Mouse (Mus musculus): ENCODE measurements at regions not wholly inside any gene's neighbourhood (a gene's known extent, or its start where the extent isn't known, plus 50 kb on each side); places are given as distances from the start of the nearest gene placed in this dataset.

DNA sequence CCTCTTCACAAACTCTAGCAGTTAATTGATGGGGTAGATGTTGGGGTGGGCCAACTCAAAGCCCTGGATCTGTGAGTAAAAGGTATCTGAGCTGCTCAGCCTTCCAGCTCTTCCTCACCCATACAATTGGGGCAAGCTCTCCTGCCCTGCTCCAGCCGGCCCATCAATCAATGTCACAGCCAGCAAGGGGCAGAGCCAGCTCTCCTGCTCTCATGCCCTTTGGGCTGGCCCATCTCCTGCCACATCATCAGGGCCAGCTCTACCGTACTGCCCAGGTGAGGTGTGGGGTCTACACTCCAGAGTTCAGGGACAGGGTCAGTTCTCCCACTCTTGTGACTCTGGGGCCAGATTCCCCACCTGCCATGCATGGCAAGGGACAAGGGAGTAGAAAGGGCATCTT lies 107.3 kb upstream of the 4930583I09Rik start:
- no peak overlapping the region for H3K27ac ChIP-seq (replicated peaks; ENCODE audit: low read depth, low read length)
- no peak for DNase-seq (ENCODE audit: low spot score)
- ATAC-seq (ENCODE audit: low FRiP score, low read depth), result no peak

DNA sequence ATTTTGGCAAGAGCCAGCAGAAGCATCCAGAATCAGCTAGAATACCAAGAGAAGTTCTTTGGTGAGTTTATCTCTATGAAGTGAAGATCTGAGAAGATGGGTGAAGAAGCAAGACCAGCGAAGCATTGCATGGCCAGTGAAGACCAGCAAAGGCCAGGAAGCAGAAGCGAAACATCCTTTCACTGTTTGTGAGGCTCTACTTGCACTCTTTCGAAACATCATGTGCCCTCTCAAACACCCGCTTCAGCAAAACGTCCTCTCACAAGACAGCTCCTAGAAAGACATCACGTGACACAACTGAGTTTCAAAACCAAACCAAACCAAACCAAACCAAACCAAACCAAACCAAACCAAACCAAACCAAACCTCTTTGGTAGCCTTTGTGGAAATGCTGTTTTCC lies 105.7 kb upstream of the 4930583I09Rik start:
- no peaks in the 10 kb centered on the region for H3K9me3 ChIP-seq (ENCODE audit: control insufficient read depth, low read length)
- no peaks in the 10 kb centered on the region for H3K27me3 ChIP-seq (ENCODE audit: control insufficient read depth, insufficient read depth, low read length)
- no peak overlapping the region for H3K4me3 ChIP-seq (replicated peaks; ENCODE audit: low read length)
- ATAC-seq (ENCODE audit: low FRiP score, low read depth), result no peak
- no peak for TF ChIP-seq POLR2A (IDR thresholded peaks at IDR 0.05; ENCODE audit: borderline replicate concordance, extremely low read depth, insufficient read depth, insufficient read length)
- WGBS, result 96% methylated on average over 6 of the region's 6 CpGs
- no peaks in the 10 kb centered on the region for H3K4me1 ChIP-seq (ENCODE audit: control insufficient read depth, insufficient read depth, low read length)
- H3K4me2 ChIP-seq (replicated peaks; ENCODE audit: low read depth, low read length, severe bottlenecking), result no peak overlapping the region
- no peak overlapping the region for H3K9ac ChIP-seq (ENCODE audit: low read depth, low read length, severe bottlenecking)
- no peaks in the 10 kb centered on the region for H3K36me3 ChIP-seq (ENCODE audit: control insufficient read depth, insufficient read depth, low read length)
- no peak overlapping the region for H3K27ac ChIP-seq (replicated peaks; ENCODE audit: low read depth, low read length)
- DNase-seq (ENCODE audit: low spot score), result no peak

More for the DNA sequence above, 107.3 kb upstream of the 4930583I09Rik start:
- WGBS, result 86% methylated on average over 2 of the region's 2 CpGs
- H3K27me3 ChIP-seq (ENCODE audit: control insufficient read depth, insufficient read depth, low read length), result no peaks in the 10 kb centered on the region
- no peak for TF ChIP-seq POLR2A (IDR thresholded peaks at IDR 0.05; ENCODE audit: borderline replicate concordance, extremely low read depth, insufficient read depth, insufficient read length)
- H3K4me3 ChIP-seq (replicated peaks; ENCODE audit: low read length), result no peak overlapping the region
- no peaks in the 10 kb centered on the region for H3K9me3 ChIP-seq (ENCODE audit: control insufficient read depth, low read length)
- no peak overlapping the region for H3K9ac ChIP-seq (ENCODE audit: low read depth, low read length, severe bottlenecking)
- no peaks in the 10 kb centered on the region for H3K4me1 ChIP-seq (ENCODE audit: control insufficient read depth, insufficient read depth, low read length)
- no peaks in the 10 kb centered on the region for H3K36me3 ChIP-seq (ENCODE audit: control insufficient read depth, insufficient read depth, low read length)
- no peak overlapping the region for H3K4me2 ChIP-seq (replicated peaks; ENCODE audit: low read depth, low read length, severe bottlenecking)

- no peak for TF ChIP-seq POLR2A (IDR thresholded peaks at IDR 0.05; ENCODE audit: borderline replicate concordance, extremely low read depth, insufficient read depth, insufficient read length)
- Histone ChIP-seq H3K9ac (ENCODE audit: low read depth, low read length, severe bottlenecking) (no peak overlapping the region), H3K4me1 (ENCODE audit: control insufficient read depth, insufficient read depth, low read length) (no peaks in the 10 kb centered on the region), H3K4me2 (replicated peaks; ENCODE audit: low read depth, low read length, severe bottlenecking) (no peak overlapping the region), H3K9me3 (ENCODE audit: control insufficient read depth, low read length) (no peaks in the 10 kb centered on the region), H3K27ac (replicated peaks; ENCODE audit: low read depth, low read length) (no peak overlapping the region), H3K4me3 (replicated peaks; ENCODE audit: low read length) (no peak overlapping the region), H3K27me3 (ENCODE audit: control insufficient read depth, insufficient read depth, low read length) (no peaks in the 10 kb centered on the region), H3K36me3 (ENCODE audit: control insufficient read depth, insufficient read depth, low read length) (no peaks in the 10 kb centered on the region)
- 61% methylated on average over 4 of the region's 4 CpGs for WGBS
- DNase-seq (ENCODE audit: low spot score) (no peak), ATAC-seq (ENCODE audit: low FRiP score, low read depth) (no peak)
These were observed 99.8 kb upstream of the 4930583I09Rik start for GRCm38 (mm10) chr17:64935683-64936082.

GRCm38 (mm10) chr17:64934411-64934810 lies 98.5 kb upstream of the 4930583I09Rik start:
- Histone ChIP-seq H3K4me1 (ENCODE audit: control insufficient read depth, insufficient read depth, low read length) (no peaks in the 10 kb centered on the region), H3K27me3 (ENCODE audit: control insufficient read depth, insufficient read depth, low read length) (no peaks in the 10 kb centered on the region), H3K9ac (ENCODE audit: low read depth, low read length, severe bottlenecking) (no peak overlapping the region), H3K4me3 (replicated peaks; ENCODE audit: low read length) (no peak overlapping the region), H3K4me2 (replicated peaks; ENCODE audit: low read depth, low read length, severe bottlenecking) (no peak overlapping the region), H3K36me3 (ENCODE audit: control insufficient read depth, insufficient read depth, low read length) (no peaks in the 10 kb centered on the region), H3K27ac (replicated peaks; ENCODE audit: low read depth, low read length) (no peak overlapping the region), H3K9me3 (ENCODE audit: control insufficient read depth, low read length) (no peaks in the 10 kb centered on the region)
- ATAC-seq (ENCODE audit: low FRiP score, low read depth), result no peak
- no peak for TF ChIP-seq POLR2A (IDR thresholded peaks at IDR 0.05; ENCODE audit: borderline replicate concordance, extremely low read depth, insufficient read depth, insufficient read length)
- DNase-seq (ENCODE audit: low spot score), result no peak
- 89% methylated on average over 1 of the region's 1 CpGs for WGBS

- ATAC-seq (ENCODE audit: low FRiP score, low read depth) (no peak), DNase-seq (ENCODE audit: low spot score) (no peak)
- Histone ChIP-seq H3K4me1 (ENCODE audit: control insufficient read depth, insufficient read depth, low read length) (no peaks in the 10 kb centered on the region), H3K4me2 (replicated peaks; ENCODE audit: low read depth, low read length, severe bottlenecking) (no peak overlapping the region), H3K36me3 (ENCODE audit: control insufficient read depth, insufficient read depth, low read length) (no peaks in the 10 kb centered on the region), H3K4me3 (replicated peaks; ENCODE audit: low read length) (no peak overlapping the region), H3K27ac (replicated peaks; ENCODE audit: low read depth, low read length) (no peak overlapping the region), H3K9me3 (ENCODE audit: control insufficient read depth, low read length) (no peaks in the 10 kb centered on the region), H3K27me3 (ENCODE audit: control insufficient read depth, insufficient read depth, low read length) (no peaks in the 10 kb centered on the region), H3K9ac (ENCODE audit: low read depth, low read length, severe bottlenecking) (no peak overlapping the region)
- TF ChIP-seq POLR2A (IDR thresholded peaks at IDR 0.05; ENCODE audit: borderline replicate concordance, extremely low read depth, insufficient read depth, insufficient read length), result no peak
- WGBS, result 50% methylated on average over 7 of the region's 7 CpGs
These were observed 95.1 kb upstream of the 4930583I09Rik start for GRCm38 (mm10) chr17:64930816-64931428.

GRCm38 (mm10) chr17:64923762-64924161 lies 87.9 kb upstream of the 4930583I09Rik start:
- H3K4me3 ChIP-seq (replicated peaks; ENCODE audit: low read length), result no peak overlapping the region
- ATAC-seq (ENCODE audit: low FRiP score, low read depth), result no peak
- H3K9ac ChIP-seq (ENCODE audit: low read depth, low read length, severe bottlenecking), result no peak overlapping the region
- no peak for DNase-seq (ENCODE audit: low spot score)
- no peaks in the 10 kb centered on the region for H3K36me3 ChIP-seq (ENCODE audit: control insufficient read depth, insufficient read depth, low read length)
- H3K4me1 ChIP-seq (ENCODE audit: control insufficient read depth, insufficient read depth, low read length), result no peaks in the 10 kb centered on the region
- no peak for TF ChIP-seq POLR2A (IDR thresholded peaks at IDR 0.05; ENCODE audit: borderline replicate concordance, extremely low read depth, insufficient read depth, insufficient read length)
- no peaks in the 10 kb centered on the region for H3K9me3 ChIP-seq (ENCODE audit: control insufficient read depth, low read length)
- no peak overlapping the region for H3K4me2 ChIP-seq (replicated peaks; ENCODE audit: low read depth, low read length, severe bottlenecking)
- H3K27ac ChIP-seq (replicated peaks; ENCODE audit: low read depth, low read length), result no peak overlapping the region
- WGBS, result 78% methylated on average over 5 of the region's 5 CpGs
- no peaks in the 10 kb centered on the region for H3K27me3 ChIP-seq (ENCODE audit: control insufficient read depth, insufficient read depth, low read length)
